Mouse (Mus musculus) forebrain, embryonic 14.5 days (tissue): ENCODE data around the gene Nudt15. TPM values are rescaled to one million over a fixed set of nuclear protein-coding genes. Genes with fewer than 3 reads are reported as not detected.
A peak's percentile ranks its signal among the peaks of the same experiment; 100 is the strongest.

ENCODE experiments used
- ATAC-seq: fragments of 200-750 bp; cut with Nextera tagmentation; 2 replicates; pipeline ENCODE4 v1.8.0; 2017; ENCODE audit warnings: mild to moderate bottlenecking, moderate library complexity
- DNase-seq: peaks from one replicate; pipeline ENCODE4 v3.0.0-alpha.2; 2015; ENCODE audit warnings: low spot score
- H3K27ac ChIP-seq: fragments of 300-500 bp; sonication (generic); 2 replicates; pipeline ENCODE4 v1.5.1; 2014; ENCODE audit warnings: low read depth, mild to moderate bottlenecking, control low read depth, low read length, moderate library complexity
- H3K27me3 ChIP-seq: fragments of 300-500 bp; sonication (generic); replicated peaks from 2 replicates; pipeline ENCODE4 v1.6.1; 2014; ENCODE audit warnings: low read length, control low read depth, mixed read lengths; ENCODE audit not compliant: control insufficient read depth, insufficient read depth
- H3K36me3 ChIP-seq: fragments of 300-500 bp; sonication (generic); 2 replicates; pipeline ENCODE4 v1.6.1; 2014; ENCODE audit warnings: low read length, control low read depth; ENCODE audit not compliant: control insufficient read depth, insufficient read depth
- H3K4me1 ChIP-seq: fragments of 300-500 bp; sonication (generic); 2 replicates; pipeline ENCODE4 v1.6.1; 2014; ENCODE audit warnings: antibody characterized with exemption, low read length, control low read depth; ENCODE audit not compliant: control insufficient read depth, insufficient read depth
- H3K4me2 ChIP-seq: fragments of 300-500 bp; sonication (generic); 2 replicates; pipeline ENCODE4 v1.6.1; 2014; ENCODE audit warnings: mild to moderate bottlenecking, control low read depth, low read length
- H3K4me3 ChIP-seq: fragments of 300-500 bp; sonication (generic); 2 replicates; pipeline ENCODE4 v1.5.1; 2014; ENCODE audit warnings: low read depth, low read length, control low read depth
- H3K9ac ChIP-seq: fragments of 300-500 bp; sonication (generic); 2 replicates; pipeline ENCODE4 v1.6.1; 2014; ENCODE audit warnings: mild to moderate bottlenecking, low read length, control low read depth, moderate library complexity
- H3K9me3 ChIP-seq: fragments of 300-500 bp; sonication (generic); replicated peaks from 2 replicates; pipeline ENCODE4 v1.6.1; 2016; ENCODE audit warnings: low read length, control low read depth, mixed read lengths; ENCODE audit not compliant: control insufficient read depth
- WGBS: fragments of 180-500 bp; shearing (Covaris S2); extraction: QIAGEN DNeasy Blood & Tissue Kit; methylation state at CpG from one replicate; pipeline ENCODE4 v1.1.7; 2014; 5-methylcytosine and 5-hydroxymethylcytosine counted together
- polyA plus RNA-seq: library from polyadenylated mRNA; unstranded; fragments of >200 nt; fragmentation: Nextera tagmentation; extraction: Ambion mirVana; gene quantifications from 2 replicates; pipeline ENCODE4 v1.2.1, GENCODE M21; 2014

Gene Nudt15
- polyA plus RNA-seq, 1 experiment from 2014 or later: 9.1 TPM

DNA sequence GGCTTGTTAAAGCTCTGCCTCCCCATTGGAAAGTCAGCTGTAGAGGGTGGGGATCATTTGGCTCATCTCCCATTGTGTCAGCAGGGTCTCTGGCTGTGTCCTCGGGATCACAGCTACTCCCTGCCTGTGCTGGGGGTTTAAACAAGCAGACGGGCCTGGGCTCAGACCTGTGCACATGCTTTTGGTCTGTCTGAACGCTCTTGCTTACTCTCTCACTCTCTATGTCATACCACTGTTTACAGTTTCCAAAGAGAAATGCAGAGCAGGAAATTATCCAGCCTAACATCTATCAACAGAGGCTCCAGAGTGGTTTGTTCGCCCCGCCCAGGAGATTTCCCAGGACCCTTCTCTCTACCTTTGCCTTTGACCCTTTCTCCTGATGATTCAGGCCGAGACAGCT is 46.3 kb downstream of the Nudt15 start:
- WGBS: 64% methylated on average over 6 of the region's 6 CpGs
- ATAC-seq (no peak), DNase-seq (peak; percentile 13)
- Histone ChIP-seq H3K4me1 (peaks cover 17% of the 10 kb centered on the region), H3K9me3 (no peaks in the 10 kb centered on the region), H3K27me3 (no peaks in the 10 kb centered on the region), H3K9ac (no peak overlapping the region), H3K4me2 (no peak overlapping the region), H3K36me3 (no peaks in the 10 kb centered on the region), H3K27ac (peak overlapping the region; percentile 55; the same call in 1 of the 2 replicates), H3K4me3 (no peak overlapping the region)

DNA sequence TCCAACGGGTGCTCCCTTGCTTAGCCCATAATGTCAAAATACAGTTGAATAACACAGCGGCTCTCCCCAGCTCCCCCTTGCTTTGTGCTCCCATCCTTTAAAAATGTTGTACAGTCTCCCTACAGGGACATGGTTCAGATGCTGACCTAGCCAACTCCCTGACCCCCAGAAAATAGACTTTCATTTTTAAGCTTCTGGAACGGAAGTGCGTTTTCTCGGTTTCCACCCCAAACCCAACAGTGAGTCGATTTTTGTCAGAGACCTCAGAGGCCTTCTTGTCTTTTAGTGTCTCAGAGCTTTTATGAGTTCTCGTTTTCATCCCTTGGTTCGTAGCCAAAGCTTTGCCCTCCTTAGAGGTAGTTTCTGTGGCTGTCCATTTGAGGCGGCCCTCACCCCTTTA is 46.8 kb downstream of the Nudt15 start:
- Histone ChIP-seq H3K4me1 (peaks cover 17% of the 10 kb centered on the region), H3K36me3 (no peaks in the 10 kb centered on the region), H3K27ac (no peak overlapping the region), H3K9ac (no peak overlapping the region), H3K9me3 (no peaks in the 10 kb centered on the region), H3K4me3 (no peak overlapping the region), H3K27me3 (no peaks in the 10 kb centered on the region), H3K4me2 (no peak overlapping the region)
- whole genome bisulfite sequencing: 86% methylated on average over 9 of the region's 9 CpGs
- ATAC-seq (no peak), DNase-seq (no peak)

DNA sequence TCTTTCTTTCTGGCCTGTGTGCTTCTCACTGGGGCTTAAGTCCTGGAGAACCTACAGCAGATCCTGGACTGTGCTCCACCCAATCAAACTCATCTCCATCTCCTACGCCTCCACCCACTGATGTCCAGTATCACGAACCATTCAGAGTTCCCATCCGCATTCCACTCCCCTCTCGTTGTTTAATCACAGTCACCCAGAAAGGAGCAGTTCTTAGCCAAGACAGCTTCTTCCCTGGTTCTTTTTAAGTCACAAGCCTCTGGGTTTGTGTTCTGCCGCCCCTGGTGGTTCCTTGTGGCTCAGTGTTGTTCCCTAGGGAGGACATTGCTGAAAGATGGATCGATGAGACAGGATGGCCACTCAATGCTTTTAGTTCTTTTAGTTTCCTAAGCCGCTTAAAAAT is 52.3 kb downstream of the Nudt15 start:
- no peak overlapping the region for H3K4me3 ChIP-seq
- ATAC-seq (no peak), DNase-seq (no peak)
- H3K9me3 ChIP-seq: peaks cover 4% of the 10 kb centered on the region; the same call in 1 of the 2 replicates
- no peaks in the 10 kb centered on the region for H3K36me3 ChIP-seq
- no peaks in the 10 kb centered on the region for H3K4me1 ChIP-seq
- 80% methylated on average over 7 of the region's 7 CpGs for WGBS
- H3K27me3 ChIP-seq: no peaks in the 10 kb centered on the region
- no peak overlapping the region for H3K27ac ChIP-seq
- H3K9ac ChIP-seq: no peak overlapping the region
- no peak overlapping the region for H3K4me2 ChIP-seq

DNA sequence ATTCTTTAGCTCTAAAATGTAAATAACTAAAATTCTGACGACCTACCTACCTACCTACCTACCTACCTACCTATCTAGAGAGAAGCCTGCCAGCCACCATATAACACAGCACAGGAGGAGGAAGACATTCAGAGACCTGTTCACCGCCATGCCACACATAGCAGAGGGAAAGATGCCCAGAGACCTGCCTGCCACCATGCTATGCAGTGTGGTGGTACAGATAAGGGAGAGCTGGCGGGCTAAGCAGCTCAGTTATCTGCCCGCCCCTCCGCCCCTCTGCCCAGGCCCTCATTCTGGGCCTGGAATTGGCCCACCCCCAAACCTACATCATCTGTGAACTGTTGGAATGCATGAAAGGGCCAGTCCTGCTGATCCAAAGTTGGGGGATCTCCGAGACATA is 53.9 kb downstream of the Nudt15 start:
- no peak overlapping the region for H3K9ac ChIP-seq
- 74% methylated on average over 6 of the region's 6 CpGs for WGBS
- H3K27ac ChIP-seq: no peak overlapping the region
- H3K27me3 ChIP-seq: no peaks in the 10 kb centered on the region
- H3K9me3 ChIP-seq: peaks cover 4% of the 10 kb centered on the region; the same call in 1 of the 2 replicates
- no peak overlapping the region for H3K4me3 ChIP-seq
- no peak for ATAC-seq
- DNase-seq: no peak
- no peaks in the 10 kb centered on the region for H3K4me1 ChIP-seq
- no peaks in the 10 kb centered on the region for H3K36me3 ChIP-seq
- H3K4me2 ChIP-seq: no peak overlapping the region

DNA sequence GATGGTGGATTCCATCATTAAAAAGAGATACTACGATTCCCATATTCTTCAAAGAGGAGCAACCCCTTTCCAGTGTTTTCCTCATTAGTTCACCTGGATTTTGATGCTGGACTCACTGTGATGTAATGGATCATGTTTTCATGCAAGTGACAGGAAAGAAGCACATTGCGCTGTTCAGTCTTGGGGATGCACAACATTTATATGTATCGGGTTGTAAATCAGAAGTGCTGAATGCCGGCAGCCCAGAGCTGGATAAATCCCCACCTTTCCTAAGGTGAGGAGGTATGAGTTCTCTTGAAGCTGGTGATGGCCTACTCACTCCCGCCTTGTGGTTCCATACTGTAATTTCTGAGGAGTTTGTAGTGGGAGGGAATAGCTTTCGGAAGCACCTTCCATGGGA is 54.7 kb downstream of the Nudt15 start:
- Histone ChIP-seq H3K27ac (no peak overlapping the region), H3K4me2 (no peak overlapping the region), H3K9ac (no peak overlapping the region), H3K4me1 (no peaks in the 10 kb centered on the region), H3K36me3 (no peaks in the 10 kb centered on the region), H3K9me3 (peaks cover 4% of the 10 kb centered on the region; the same call in 1 of the 2 replicates), H3K4me3 (no peak overlapping the region), H3K27me3 (no peaks in the 10 kb centered on the region)
- ATAC-seq: no peak
- no peak for DNase-seq
- whole genome bisulfite sequencing: 93% methylated on average over 6 of the region's 6 CpGs

DNA sequence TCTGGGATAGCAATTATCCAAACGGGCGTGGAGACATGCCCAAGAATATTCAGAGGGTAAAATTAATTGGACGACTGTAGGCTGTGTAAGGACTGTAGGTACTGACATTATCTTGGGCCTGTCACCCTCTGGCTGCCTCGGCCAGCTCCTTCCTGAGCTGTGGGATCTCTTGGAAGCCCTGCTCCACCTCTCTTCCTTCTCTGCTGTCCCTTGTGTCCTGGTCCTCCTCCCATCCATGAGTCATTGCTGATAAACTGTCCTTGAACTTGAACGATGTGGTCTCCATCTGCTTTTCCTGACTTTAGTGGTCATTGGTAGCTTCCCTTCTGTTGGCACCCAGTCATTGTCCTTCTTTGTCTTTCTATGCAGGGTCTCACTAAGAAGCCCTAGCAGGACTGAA is 61.4 kb downstream of the Nudt15 start:
- DNase-seq: no peak
- Histone ChIP-seq H3K9ac (no peak overlapping the region), H3K27me3 (no peaks in the 10 kb centered on the region), H3K4me3 (no peak overlapping the region), H3K36me3 (no peaks in the 10 kb centered on the region), H3K4me1 (no peaks in the 10 kb centered on the region), H3K4me2 (no peak overlapping the region), H3K27ac (no peak overlapping the region), H3K9me3 (peaks cover 4% of the 10 kb centered on the region; the same call in 1 of the 2 replicates)
- WGBS: 76% methylated on average over 5 of the region's 5 CpGs
- ATAC-seq: no peak

DNA sequence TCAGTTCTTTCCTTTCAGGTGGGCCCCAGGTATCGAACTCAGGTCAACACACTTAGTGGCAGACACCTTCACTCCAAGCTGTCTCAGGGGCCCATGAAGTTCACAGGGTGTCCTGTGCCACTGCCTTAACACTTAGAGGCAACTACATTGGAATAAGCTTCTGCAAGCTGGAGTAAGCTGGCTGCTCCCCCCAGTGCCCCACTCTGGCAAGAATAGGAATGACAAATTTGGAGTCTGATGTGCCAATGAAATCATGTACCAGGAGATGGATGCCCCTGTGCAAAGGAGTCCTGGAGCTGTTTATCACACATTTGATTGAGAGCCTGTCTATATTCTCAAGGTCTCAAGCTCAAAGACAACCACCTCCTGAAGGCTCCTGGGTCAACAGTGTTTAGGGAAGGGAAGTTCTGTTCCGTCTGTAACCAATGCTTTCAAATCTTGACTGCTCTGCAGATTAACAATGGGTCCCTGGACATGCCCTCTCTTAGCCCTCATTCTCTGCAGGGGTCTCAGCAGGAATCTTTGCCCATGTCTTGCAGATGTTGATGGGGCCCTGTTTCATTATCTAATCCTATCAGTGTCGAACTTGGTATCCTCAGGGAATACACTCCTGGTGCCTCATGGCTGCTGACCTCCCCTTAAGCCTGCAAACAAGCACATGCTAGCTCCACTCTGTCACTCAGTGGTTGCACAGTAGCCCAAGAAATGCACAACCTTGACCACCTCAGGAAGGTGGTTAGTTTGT is 63.5 kb downstream of the Nudt15 start:
- H3K4me3 ChIP-seq: no peak overlapping the region
- H3K4me1 ChIP-seq: no peaks in the 10 kb centered on the region
- no peaks in the 10 kb centered on the region for H3K36me3 ChIP-seq
- H3K27me3 ChIP-seq: no peaks in the 10 kb centered on the region
- no peak overlapping the region for H3K4me2 ChIP-seq
- H3K9me3 ChIP-seq: no peaks in the 10 kb centered on the region
- no peak overlapping the region for H3K9ac ChIP-seq
- 76% methylated on average over 3 of the region's 3 CpGs for WGBS
- no peak overlapping the region for H3K27ac ChIP-seq
- no peak for ATAC-seq
- DNase-seq: no peak

DNA sequence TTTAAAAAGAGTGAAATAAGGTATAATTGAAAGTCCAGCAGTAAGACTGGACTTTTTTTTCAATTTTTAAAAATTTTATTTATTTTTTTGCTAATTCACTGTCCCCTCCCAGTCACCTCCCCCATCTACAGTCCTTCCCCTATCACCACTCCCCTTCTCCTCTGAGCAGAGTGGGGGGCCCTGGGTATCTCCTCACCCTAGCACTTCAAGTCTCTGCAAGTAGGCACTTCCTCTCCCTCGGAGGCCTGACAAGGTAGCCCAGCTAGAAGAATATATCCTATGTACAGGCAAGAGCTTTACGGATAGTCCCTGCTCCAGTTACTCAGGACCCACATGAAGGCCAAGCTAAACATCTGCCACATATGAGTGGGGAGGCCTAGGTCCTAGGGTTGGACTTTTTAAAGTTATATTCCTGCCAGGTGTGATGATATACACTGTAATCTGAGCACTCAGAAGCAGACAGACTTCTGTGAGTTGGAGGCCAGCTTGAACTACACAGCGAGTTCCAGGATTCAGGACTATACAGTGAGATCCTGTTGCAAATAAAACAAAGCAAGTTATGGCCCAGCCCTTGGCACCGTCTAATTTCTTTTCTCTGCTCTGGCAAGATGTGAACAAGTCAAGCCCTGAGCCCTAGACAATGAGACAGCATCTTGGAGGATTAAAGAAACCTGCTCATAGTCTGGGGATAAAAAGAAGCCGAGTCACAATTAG is 64.4 kb downstream of the Nudt15 start:
- H3K27me3 ChIP-seq: no peaks in the 10 kb centered on the region
- H3K9me3 ChIP-seq: no peaks in the 10 kb centered on the region
- no peaks in the 10 kb centered on the region for H3K36me3 ChIP-seq
- WGBS: 77% methylated on average over 5 of the region's 5 CpGs
- no peak overlapping the region for H3K4me3 ChIP-seq
- ATAC-seq: no peak
- H3K9ac ChIP-seq: no peak overlapping the region
- H3K27ac ChIP-seq: no peak overlapping the region
- DNase-seq: no peak
- no peak overlapping the region for H3K4me2 ChIP-seq
- H3K4me1 ChIP-seq: no peaks in the 10 kb centered on the region

DNA sequence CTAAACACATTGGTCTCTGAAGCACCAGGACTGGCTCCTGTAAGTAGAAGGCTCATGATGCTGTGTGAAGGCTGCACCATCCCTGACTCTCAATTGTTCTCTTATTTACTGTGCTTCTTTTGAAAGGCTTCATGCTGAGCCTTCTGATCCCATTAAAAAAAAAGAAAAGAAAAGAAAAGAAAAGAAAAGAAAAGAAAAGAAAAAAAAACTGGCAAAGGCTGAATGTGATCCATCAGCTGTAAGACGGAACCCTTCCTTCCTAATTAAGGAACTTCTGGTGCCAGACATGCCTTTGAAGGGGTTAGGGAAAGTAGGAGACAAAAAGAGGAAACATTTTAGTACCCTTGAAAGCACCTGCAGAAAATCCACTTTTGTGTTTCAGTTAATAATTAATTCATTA is 68.3 kb downstream of the Nudt15 start:
- Histone ChIP-seq H3K9ac (no peak overlapping the region), H3K27ac (no peak overlapping the region), H3K4me1 (peaks cover 14% of the 10 kb centered on the region), H3K9me3 (no peaks in the 10 kb centered on the region), H3K27me3 (no peaks in the 10 kb centered on the region), H3K4me3 (no peak overlapping the region), H3K36me3 (no peaks in the 10 kb centered on the region), H3K4me2 (no peak overlapping the region)
- ATAC-seq (no peak), DNase-seq (peak; percentile 67)
- 11% methylated on average over 1 of the region's 1 CpGs for WGBS
